Mouse (Mus musculus) midbrain, embryonic 14.5 days (tissue): Measurements from ENCODE around the gene Tdpoz1. TPM values are rescaled to one million over a fixed set of nuclear protein-coding genes. Genes with fewer than 3 reads are reported as not detected.

Experiments used
- polyA plus RNA-seq: library from polyadenylated mRNA; unstranded; fragments of >200 nt; fragmentation: Nextera tagmentation; extraction: Ambion mirVana; gene quantifications from 2 replicates; pipeline ENCODE4 v1.2.1, GENCODE M21; 2014

The Tdpoz1 gene
- polyA plus RNA-seq, 1 experiment from 2014 or later = not detected

Other genes with a start within 250 kb of the Tdpoz1 start
- 0.69 and 1.2 TPM in 2 replicates for gene Tchh, start 234.0 kb downstream of the Tdpoz1 start, polyA plus RNA-seq
- not detected in 2 replicates for gene Tchhl1, start 207.6 kb downstream of the Tdpoz1 start, polyA plus RNA-seq
- gene S100a11, start 155.8 kb downstream of the Tdpoz1 start, polyA plus RNA-seq = 94.0 and 157 TPM in 2 replicates
- 67.9 and 86.5 TPM in 2 replicates for gene S100a10, start 121.2 kb downstream of the Tdpoz1 start, polyA plus RNA-seq
- not detected in 2 replicates for gene Tdpoz2, start 23.6 kb downstream of the Tdpoz1 start, polyA plus RNA-seq
- gene Gm37596, start 16.8 kb upstream of the Tdpoz1 start, polyA plus RNA-seq = not detected in 2 replicates
- not detected in 2 replicates for gene Gm5773, start 96.7 kb upstream of the Tdpoz1 start, polyA plus RNA-seq
- gene Tdpoz4, start 120.1 kb upstream of the Tdpoz1 start, polyA plus RNA-seq = not detected in 2 replicates
- gene Tdpoz3, start 149.7 kb upstream of the Tdpoz1 start, polyA plus RNA-seq = not detected in 2 replicates